Mouse (Mus musculus) monocyte, adult 5-6 weeks (primary cell): ENCODE measurements around the gene Ash1l. TPM values are rescaled to one million over a fixed set of nuclear protein-coding genes. Genes with fewer than 3 reads are reported as not detected.

ENCODE experiments used
- ATAC-seq: fragments of 153-309, 156-312 bp; replicated peaks from 2 replicates; pipeline ENCODE4 v1.8.0; 2017; ENCODE audit warnings: mild to moderate bottlenecking; ENCODE audit not compliant: low TSS enrichment, insufficient number of reproducible peaks, severe bottlenecking, poor library complexity, low FRiP score
- total RNA-seq: library from RNA; stranded (forward); fragments of 200-1000, 200-491, 200-594 nt; gene quantifications from 3 replicates; pipeline ENCODE4 v1.2.3, GENCODE M21; 2017

Ash1l gene
- total RNA-seq, 1 experiment from 2014 or later, result 41.7 TPM

DNA sequence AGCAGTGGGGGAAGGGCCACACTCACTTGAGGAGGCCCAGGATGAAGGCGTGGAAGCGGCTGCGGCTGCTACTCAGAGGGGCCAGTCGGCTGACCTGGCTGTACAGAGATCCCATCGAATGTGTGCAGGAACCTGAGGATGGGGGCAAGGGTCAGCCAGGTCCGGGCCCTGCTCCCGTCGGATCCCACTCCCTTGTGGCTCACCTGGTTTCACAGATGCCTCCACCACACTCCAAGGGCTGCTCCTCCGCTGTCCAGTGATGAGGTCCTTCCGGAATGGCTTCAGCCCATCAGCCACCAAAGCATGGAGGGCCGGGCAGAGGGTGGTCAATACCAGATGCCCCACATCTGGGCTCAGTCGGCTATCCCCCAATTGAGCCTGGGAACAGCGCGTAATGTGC lies 138.6 kb downstream of the Ash1l start:
- ATAC-seq, result no peak

DNA sequence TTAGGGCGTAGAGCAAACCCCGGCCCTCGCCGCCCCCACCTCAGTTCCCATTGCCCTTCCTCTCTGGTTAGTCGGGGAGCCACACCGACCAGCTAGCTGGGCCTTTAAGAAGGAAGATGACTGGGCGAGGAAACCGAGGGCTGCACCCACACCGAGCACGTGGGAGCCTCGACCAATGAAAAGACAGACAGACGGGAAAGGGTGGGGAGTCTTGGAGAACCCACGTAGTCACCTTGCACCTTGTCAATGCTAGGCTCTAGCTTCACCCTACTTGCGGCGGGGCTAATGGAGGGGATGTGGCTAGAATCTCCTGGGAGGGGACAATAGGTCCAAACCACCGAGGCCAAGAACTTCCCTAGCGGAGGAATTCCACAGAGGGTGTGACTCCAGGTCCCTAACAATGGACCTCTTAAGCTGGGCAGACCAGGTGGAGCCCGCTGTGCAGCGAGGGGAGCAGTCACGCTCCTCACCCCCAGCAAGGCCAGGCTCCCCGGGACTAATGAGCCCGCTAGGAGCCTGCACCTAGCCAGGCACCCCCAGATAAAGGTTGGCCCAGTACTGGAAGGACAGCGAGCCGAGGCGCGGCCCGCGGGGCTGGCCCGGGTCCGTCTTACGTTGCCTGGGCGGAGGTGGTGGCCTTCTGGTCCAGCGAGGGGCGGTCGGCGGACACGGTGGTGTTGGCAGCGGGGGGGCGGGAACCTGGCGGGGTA lies 139.6 kb downstream of the Ash1l start:
- ATAC-seq, result peak; percentile 80

DNA sequence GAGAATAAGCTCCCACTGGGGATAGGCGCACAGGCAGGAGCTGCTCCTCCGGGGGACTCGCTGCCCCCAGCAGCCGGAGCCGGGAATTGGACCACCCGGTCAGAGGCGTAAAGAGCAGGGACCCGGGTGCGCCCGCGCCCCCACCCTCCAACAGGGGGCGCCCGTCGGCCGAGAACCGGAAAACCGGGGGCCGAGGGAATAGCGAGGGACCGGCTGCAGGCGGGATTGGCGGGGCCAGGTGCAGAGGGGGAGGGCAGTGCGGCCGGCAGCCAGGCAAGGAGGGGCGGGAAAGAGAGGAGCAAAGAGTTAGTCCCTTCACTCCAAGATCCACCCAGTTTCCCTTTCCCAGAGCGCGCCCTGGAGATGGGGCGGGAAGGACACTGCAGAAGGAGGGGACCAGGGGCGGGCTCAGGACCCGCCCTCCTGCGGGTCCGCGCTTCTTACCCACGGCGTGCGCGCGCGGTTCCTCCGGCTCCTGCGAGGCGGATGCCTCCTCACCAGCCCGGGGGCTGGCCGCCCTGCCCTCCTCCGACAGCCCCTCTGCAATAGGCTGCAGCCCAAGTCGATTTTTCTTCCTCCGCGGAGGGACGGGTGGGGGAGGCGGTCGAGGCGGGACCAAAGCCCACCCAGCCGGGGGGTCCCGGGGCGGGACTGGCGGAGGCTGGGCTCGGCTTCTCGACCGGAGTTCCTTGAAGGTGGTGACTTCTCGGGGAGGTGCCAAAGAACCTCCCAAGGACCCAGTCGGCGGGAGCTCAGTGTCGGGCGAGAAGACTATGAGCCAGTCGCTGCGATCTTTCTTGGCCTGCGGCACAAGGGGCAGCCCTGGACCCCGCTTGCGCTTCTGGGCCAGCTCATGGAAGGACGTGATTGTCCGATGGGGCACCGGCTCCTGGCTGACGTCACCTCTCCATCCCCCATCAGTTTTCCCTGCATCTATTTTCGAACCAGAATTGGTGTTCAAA lies 140.6 kb downstream of the Ash1l start:
- ATAC-seq, result no peak

DNA sequence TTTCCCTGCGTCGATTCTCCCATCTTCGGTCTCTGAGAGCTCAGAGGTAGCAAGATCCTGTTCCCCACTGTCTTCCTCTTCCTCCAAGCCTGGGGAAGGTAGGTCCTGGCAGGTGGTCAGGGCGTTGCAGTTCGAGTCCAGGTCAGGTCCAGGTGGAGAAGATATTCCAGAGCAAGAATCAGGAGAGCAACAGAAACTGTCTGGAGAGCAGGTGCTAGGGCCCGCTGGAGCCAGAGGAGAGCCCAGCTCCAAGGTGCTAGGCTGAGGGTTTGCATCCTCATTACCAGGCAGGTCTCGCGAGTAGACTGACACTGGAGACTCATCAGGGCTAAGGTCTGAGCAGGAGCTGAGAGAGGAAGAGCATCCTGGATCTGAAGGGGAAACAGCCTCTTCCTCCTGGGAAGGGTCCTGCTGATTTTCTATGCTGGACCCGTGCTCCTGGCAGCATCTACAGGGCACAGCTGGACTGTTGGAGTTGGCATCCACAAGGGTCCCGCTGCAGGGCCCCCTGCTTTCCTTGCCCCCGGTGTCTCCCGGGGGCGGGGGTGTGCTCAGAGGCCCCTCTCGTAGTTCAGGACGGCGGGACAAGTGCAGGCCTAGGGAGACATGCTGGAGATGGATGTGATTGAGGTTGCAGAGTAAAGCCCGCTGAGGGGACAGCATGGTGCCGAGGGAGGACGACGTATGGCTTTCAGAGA lies 141.5 kb downstream of the Ash1l start:
- no peak for ATAC-seq

DNA sequence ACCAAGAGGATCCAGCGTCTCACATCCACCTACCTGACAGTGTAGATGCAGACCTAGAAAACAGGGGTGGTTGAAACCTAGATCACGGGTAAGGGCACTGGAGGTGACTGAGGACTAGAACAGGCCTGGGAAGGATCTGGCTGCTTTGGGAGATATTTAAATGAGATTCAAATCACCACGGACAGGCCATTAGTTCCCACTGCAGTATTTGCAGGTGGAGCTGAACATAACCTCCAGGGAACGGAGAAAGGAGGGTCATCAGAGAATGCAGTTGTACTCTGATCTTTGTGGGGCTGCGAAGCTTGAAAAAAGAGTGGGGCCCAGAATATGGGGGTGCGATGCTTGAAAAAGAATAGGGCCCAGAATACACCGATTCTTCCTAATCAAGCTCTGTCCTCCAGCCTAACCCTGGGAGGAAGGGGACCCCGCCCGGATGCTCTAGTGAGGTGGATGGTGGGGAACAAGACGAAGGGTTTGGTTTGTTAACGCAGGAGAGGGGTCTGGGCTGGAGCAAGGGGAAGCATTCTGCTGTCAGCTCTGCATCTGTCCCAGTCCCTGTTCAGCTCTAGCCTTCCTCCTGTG lies 142.2 kb downstream of the Ash1l start:
- ATAC-seq, result no peak

DNA sequence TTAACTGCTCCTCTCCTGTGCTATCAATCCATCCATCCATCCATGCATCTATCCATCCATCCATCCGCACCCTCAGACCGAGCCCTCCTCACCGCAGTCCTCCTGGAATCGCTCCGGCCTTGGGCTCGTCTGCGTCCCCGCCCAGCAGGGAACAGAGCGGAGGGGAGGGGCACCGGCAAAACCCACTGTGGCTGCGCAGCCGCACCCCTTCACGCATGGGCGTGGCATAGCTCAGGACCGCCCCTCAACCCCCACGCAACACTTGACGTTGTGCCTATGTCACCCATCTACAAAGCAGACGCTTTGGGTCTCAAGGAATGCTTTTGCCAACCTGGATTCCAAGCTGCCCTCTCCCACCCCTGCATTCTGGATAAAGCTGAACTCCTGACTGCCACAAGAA lies 142.8 kb downstream of the Ash1l start, which contains the start of gene Rusc1:
Gene Rusc1, minus strand, starts transcription at position 137 of the 400 bp plus-strand sequence.
- no peak for ATAC-seq

DNA sequence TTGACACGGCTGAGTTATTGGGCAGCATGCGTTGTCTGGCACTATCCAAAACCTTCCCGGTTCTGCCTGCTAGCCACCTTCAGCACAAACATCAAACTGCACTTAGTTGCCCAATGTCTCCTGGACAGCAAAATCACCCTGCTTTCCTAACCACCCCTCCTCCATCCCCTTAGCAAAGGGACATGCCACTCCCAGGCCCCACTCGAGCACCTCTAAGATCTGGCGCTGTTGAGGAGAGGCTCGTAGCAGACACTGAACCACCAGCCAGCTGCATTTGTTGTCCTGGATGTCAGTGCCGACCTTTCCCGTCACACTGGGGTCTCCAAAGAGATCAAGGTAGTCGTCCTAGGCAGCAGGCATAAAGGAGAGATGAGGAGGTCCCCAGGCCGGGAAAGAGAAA lies 143.6 kb downstream of the Ash1l start:
- no peak for ATAC-seq

DNA sequence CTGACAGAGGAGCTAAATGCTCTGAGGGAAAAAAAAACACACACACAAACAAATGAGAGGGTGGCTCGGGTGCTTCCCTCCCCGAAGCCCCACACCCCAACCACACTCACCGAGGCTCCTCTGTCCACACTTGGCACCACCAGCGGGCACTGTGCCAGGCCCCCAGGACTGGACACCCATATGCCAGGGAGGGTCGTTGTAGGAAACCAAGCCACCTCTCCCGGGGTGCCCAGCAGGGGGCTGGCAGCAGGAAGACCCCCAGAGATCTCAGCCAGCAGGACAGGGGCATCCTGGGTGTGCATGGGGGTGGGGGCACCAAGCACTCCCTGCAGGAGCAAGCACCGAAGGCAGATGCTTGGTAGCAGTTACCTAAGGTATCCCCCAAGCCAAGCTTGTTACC lies 150.4 kb downstream of the Ash1l start, which contains the start of gene Gm43738:
Gene Gm43738, minus strand, starts transcription at position 289 of the 400 bp plus-strand sequence.
- no peak for ATAC-seq

DNA sequence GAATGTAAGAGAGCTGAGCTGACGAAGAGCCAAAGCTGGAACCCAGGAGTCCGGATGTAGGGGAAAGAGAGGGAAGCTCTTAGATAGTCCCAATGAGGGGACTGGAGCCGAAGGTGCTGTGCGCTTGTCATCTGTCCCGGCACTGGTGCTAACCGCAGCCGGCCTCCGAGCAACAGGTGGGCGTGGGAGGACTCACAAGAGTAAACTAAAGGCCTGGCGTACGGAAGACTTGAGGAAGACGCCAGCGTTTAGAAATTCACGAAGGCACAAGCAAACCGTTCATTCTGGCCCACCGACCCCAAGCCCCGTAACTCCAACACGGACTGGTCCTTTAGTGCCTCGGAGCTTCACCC lies 151.0 kb downstream of the Ash1l start:
- no peak for ATAC-seq

DNA sequence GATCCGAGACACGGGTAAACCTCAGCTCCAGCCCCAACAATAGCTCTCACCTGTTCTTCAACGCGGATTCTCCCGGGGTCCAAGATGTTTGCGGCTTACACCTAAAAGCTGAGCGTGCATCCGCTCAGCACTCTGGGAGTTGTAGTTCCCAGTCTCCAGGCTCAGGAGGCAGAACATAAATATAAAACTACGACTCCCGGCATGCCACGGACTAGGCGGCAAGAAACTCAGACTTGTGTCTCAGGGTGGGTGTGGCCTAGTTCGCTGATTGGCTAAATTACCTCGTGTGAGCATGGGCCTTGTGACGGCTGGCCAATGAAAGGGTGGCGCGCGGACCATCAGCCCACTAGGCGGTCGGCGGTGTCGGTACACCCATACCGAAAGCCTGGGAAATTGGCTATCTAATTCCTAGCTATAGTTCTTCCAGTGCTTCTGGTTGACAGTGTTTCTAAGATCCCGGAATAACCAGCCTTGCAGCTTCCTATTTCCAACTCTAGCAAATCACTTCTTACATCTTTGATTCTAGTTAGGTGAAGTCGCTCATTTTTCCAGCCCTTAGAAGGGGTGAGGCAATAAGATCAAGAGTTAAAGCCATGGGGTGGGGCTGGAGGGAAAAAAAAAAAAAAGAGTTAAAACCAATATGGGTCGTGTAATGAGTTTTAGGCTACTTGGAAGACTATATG lies 151.5 kb downstream of the Ash1l start, which contains the start of gene Fdps:
Gene Fdps, minus strand, starts transcription at position 148 of the 683 bp plus-strand sequence.
- peak; percentile 99 for ATAC-seq

DNA sequence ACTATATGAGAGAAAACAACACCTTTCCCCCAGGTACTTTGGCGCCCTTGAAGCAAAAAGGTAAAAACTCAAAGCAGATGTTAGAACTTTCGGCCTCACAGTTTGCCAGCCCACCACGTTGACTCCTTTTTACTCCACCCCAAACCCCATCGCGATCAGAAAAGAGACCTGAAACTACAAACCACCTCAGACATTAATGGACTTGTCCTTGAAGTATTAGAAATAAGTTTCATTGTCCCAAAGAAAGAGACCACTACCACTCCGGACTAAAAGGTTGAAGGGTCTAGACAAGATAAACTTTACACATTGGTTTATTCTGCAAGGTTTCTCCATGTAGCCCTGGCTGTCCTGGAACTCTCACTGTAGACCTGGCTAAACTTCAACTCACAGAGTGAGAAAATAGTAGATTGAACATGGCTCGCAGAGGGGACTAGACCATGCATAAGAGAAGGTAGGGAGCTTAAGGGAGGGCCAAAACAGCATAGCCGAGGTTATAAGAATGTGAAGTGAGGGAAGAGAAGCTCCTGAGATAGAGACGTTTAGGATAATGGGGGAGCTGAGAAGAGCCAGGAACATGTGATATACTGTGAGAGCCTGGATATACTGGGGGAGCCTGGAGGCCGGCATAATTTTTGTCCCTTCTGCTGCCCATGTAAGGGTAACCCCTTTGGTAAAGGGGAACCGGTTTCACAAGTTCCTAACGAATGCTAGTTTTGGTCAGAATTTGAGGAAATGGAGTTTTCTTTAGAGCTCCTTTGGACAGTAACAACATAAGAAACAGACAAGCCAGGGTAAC lies 152.3 kb downstream of the Ash1l start:
- no peak for ATAC-seq

DNA sequence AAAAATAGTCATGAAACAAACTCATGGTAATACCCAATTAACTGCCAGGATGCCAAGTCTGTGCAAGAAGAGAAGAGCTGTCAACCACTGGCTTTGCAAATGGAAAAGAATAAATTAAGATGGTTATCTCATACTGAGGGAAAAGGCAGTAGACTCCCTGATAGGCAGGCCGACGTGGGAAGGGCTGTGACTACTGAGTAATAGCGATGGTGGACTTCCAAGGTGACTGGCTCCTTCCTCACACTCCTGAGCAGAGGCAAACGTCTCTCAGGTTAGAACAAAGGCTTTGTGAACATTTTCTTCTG lies 152.8 kb downstream of the Ash1l start:
- ATAC-seq, result no peak

DNA sequence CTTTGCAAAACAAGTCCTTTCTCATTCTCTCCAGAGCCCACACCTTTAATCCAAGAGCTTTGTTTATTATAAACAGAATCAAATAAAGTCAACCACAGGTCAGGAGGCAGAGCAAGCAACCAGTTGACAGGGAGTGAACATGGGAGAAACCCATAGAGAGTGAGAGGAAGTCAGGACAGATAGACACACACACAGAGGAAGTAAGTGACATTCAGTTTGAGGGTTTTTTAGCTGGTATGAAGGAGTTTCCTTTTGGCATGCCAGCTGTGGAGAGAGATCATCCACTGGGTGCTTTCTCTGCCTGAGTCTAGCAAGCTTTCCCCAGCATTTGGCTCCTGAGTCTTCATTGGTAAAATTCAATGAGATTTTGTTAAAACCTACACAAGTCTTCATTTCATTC lies 156.5 kb downstream of the Ash1l start:
- no peak for ATAC-seq

DNA sequence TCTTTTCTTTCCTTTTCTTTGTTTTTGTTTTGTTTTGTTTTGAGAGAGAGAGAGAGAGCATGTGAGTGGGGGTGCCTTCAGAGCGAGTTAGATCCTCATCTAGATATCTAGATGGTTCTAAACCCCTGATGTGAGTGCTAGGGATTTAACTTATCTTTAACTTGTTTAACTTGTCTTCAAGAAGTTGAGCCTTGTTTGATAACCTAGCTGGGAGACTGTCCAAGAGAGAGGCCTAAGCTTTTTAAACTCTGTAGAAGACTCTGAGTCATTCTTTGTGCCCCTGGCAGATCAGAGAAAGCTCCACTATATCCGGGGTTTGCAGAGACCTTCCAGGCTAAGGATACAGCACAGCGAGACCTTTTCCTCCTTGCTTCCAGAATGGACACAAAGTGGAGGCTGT lies 157.1 kb downstream of the Ash1l start:
- ATAC-seq, result no peak

DNA sequence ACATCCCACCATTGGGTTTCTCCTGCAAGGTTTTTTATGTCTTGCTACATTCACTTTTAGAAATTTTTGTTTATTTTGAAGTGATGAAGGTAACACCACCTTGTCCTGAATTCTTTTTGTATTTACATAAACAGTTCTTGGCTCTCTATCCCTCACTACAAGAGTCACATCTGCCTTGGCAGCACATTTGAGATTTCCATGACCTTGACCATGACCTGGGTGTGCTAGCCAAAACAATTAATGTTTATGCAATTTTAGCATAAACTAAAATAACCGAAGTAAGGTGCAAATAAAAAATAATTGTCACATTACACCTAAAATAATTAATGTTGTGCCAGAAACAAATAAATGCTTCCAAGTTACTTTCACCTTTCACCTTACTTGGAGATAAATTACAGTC lies 157.7 kb downstream of the Ash1l start:
- ATAC-seq, result no peak

DNA sequence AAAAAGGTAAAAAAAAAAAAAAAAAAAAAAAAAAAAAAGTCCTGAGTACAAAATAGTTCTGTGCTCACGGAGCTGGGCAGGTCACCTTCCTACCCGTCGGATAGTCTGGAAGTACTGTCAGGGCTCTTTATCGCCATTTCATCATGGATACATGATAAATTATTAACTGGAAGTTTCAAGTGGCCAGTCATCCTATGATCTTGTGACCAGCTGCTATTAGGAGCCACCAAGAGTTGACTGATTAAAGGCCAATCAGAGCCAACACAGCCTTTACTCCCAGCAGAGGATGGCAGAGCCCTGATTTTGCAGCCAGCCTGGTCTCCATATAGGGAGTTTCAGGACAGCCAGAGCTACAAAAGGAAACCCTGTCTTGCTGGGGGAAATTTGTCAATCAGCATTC lies 162.6 kb downstream of the Ash1l start:
- no peak for ATAC-seq

DNA sequence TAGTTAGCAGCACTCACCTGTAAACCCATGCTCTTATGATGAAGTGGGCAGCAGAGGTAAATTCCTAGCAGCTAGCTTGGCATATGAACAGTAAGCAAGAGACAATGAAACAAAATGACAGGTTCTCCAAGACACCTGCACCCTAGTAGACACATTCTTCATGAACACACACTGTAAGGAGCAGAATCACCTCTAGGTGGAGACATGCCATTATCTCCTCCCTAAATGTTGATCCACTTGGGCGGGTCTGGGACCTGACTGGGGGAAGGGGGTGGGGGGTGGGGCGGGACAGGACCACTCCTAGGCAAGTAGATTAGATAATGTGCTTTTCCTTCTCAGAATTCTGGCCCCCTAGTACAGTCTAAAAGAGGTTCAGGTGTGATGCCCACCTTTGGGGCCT lies 165.1 kb downstream of the Ash1l start:
- no peak for ATAC-seq

DNA sequence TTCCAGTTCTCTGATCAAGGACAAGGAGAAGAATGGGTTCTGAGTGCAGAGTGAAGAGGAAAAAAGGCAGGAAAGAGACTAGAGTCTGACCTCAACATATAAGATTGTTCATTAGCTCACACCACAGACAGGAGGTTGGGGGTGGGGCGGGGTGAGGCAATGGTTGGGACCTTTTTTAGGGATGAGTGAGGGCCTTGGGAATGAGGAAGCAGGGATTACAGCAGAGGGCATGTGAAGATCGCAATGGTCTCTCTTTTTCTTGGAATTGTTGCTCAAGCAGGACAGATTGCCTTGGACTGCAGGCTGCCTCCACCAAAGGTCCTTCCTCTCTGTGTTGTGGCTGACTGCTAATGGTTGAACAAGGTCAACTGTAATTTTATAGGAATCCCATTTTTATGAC lies 172.9 kb downstream of the Ash1l start:
- no peak for ATAC-seq
